Mouse (Mus musculus) ES-E14 (cell line): ENCODE measurements around the gene Krtap3-1. TPM values are rescaled to one million over a fixed set of nuclear protein-coding genes. Genes with fewer than 3 reads are reported as not detected.

ENCODE experiments used
- DNase-seq: peaks from one replicate; pipeline ENCODE4 v3.0.0-alpha.2; 2013; ENCODE audit warnings: low read depth, low spot score
- H3K27ac ChIP-seq: 2 replicates; pipeline ENCODE4 v1.5.1; 2012; ENCODE audit warnings: low read depth, mild to moderate bottlenecking, low read length, moderate library complexity, mixed read lengths; ENCODE audit not compliant: poor library complexity, insufficient read depth, severe bottlenecking
- H3K36me3 ChIP-seq: 2 replicates; pipeline ENCODE4 v1.6.1; 2012; ENCODE audit warnings: mild to moderate bottlenecking, low read length, moderate library complexity, mixed read lengths; ENCODE audit not compliant: control insufficient read depth, poor library complexity, insufficient read depth, severe bottlenecking
- H3K4me1 ChIP-seq, 2 experiments: fragments of 150-350 bp in 1 of 2; sonication (generic) in 1 of 2; 2 replicates each; pipeline ENCODE4 v1.6.1; 2012; ENCODE audit warnings: low read length in 2 of 2, mild to moderate bottlenecking in 1 of 2, mixed read lengths in 1 of 2; ENCODE audit not compliant: control insufficient read depth in 2 of 2, insufficient read depth in 2 of 2, poor library complexity in 1 of 2
- H3K4me3 ChIP-seq, 2 experiments: fragments of 150-350 bp in 1 of 2; sonication (generic) in 1 of 2; 2 replicates each; pipeline ENCODE4 v1.5.1; 2012; ENCODE audit warnings: low read length in 2 of 2, low read depth in 1 of 2, mild to moderate bottlenecking in 1 of 2, mixed read lengths in 1 of 2; ENCODE audit not compliant: insufficient read depth in 1 of 2, poor library complexity in 1 of 2, severe bottlenecking in 1 of 2
- H3K9ac ChIP-seq: 2 replicates; pipeline ENCODE4 v1.6.1; 2012; ENCODE audit warnings: low read depth, mild to moderate bottlenecking, low read length, mixed read lengths; ENCODE audit not compliant: poor library complexity, insufficient read depth, severe bottlenecking
- H3K9me3 ChIP-seq: fragments of 150-350 bp; sonication (generic); 2 replicates; pipeline ENCODE4 v1.6.1; 2012; ENCODE audit warnings: low read depth, mild to moderate bottlenecking, low read length; ENCODE audit not compliant: control insufficient read depth, insufficient read depth
- CHD2 ChIP-seq: IDR thresholded peaks from 2 replicates; pipeline ENCODE4 v1.6.1; 2014; ENCODE audit warnings: mild to moderate bottlenecking, low read depth, low read length, inconsistent platforms
- HCFC1 ChIP-seq: IDR thresholded peaks from 2 replicates; pipeline ENCODE4 v1.6.1; 2012; ENCODE audit warnings: low read length, inconsistent platforms, borderline replicate concordance; ENCODE audit not compliant: insufficient read depth
- MAFK ChIP-seq: IDR thresholded peaks from 2 replicates; pipeline ENCODE4 v1.6.1; 2014; ENCODE audit warnings: mild to moderate bottlenecking, low read depth, low read length, inconsistent platforms; ENCODE audit not compliant: insufficient read depth
- ZC3H11A ChIP-seq: IDR thresholded peaks from 2 replicates; pipeline ENCODE4 v1.6.1; 2012; ENCODE audit warnings: low read depth, mild to moderate bottlenecking, inconsistent platforms, low read length, borderline replicate concordance
- ZNF384 ChIP-seq: IDR thresholded peaks from 2 replicates; pipeline ENCODE4 v1.6.1; 2012; ENCODE audit warnings: low read depth, low read length, inconsistent platforms
- in situ Hi-C, 2 experiments: fragments of 600-800 bp; cut with MboI; formaldehyde crosslinking; loops; one replicate each; pipeline ENCODE4 v1.15.1; 2025; ENCODE audit warnings: low sequenced_read_pairs in 2 of 2, inconsistent platforms in 1 of 2; ENCODE audit not compliant: unreplicated experiment in 2 of 2
- total RNA-seq: library from RNA; depleted of rRNA; stranded (reverse); fragments of 300-350 nt; gene quantifications from 2 replicates; pipeline ENCODE4 v1.2.3, GENCODE M21; 2012

Krtap3-1 gene
- total RNA-seq, 1 experiment: not detected

- H3K36me3 ChIP-seq: no peaks in the 10 kb centered on the region
- no peak within 1 kb of the TSS for H3K4me3 ChIP-seq
- H3K4me1 ChIP-seq: no peaks in the 10 kb centered on the region
- DNase-seq: no peak
- no peak within 1 kb of the TSS for H3K27ac ChIP-seq
- in situ Hi-C loops: no loop called here
- no peak within 1 kb of the TSS for H3K9ac ChIP-seq
- H3K9me3 ChIP-seq: no peaks in the 10 kb centered on the region
- no peak for TF ChIP-seq CHD2
- TF ChIP-seq HCFC1: no peak
- no peak for TF ChIP-seq ZC3H11A
- TF ChIP-seq MAFK: no peak
- no peak for TF ChIP-seq ZNF384
These were observed 14.2 kb upstream of the Krtap3-1 start, which contains the start of gene Krtap1-5 for GRCm38 (mm10) chr11:99580636-99581035. Gene Krtap1-5, minus strand, starts transcription at chr11:99581016.

GRCm38 (mm10) chr11:99574106-99574505, 7.7 kb upstream of the Krtap3-1 start:
- DNase-seq: peak; percentile 58
- H3K36me3 ChIP-seq: no peaks in the 10 kb centered on the region
- H3K27ac ChIP-seq: no peak overlapping the region
- H3K9ac ChIP-seq: no peak overlapping the region; the same call in 1 of the 2 replicates
- no peaks in the 10 kb centered on the region for H3K9me3 ChIP-seq
- H3K4me3 ChIP-seq: no peak overlapping the region
- no peaks in the 10 kb centered on the region for H3K4me1 ChIP-seq
- TF ChIP-seq HCFC1: no peak
- TF ChIP-seq MAFK: no peak
- no peak for TF ChIP-seq ZC3H11A
- no peak for TF ChIP-seq ZNF384
- in situ Hi-C loops: no loop called here

- H3K4me1 ChIP-seq: no peaks in the 10 kb centered on the region
- DNase-seq: no peak
- TF ChIP-seq MAFK: no peak
- no peak for TF ChIP-seq HCFC1
- H3K4me3 ChIP-seq: no peak overlapping the region
- no peaks in the 10 kb centered on the region for H3K9me3 ChIP-seq
- in situ Hi-C loops: no loop called here
- H3K36me3 ChIP-seq: no peaks in the 10 kb centered on the region
- H3K27ac ChIP-seq: no peak overlapping the region
- no peak overlapping the region for H3K9ac ChIP-seq
These were observed 6.7 kb upstream of the Krtap3-1 start for GRCm38 (mm10) chr11:99573164-99573563.

GRCm38 (mm10) chr11:99562580-99562979, 3.9 kb downstream of the Krtap3-1 start:
- Histone ChIP-seq H3K9me3 (no peaks in the 10 kb centered on the region), H3K36me3 (no peaks in the 10 kb centered on the region), H3K4me1 (no peaks in the 10 kb centered on the region), H3K9ac (no peak overlapping the region), H3K4me3 (no peak overlapping the region), H3K27ac (no peak overlapping the region)
- in situ Hi-C loops: no loop called here
- no peak for DNase-seq
- TF ChIP-seq CHD2 (no peak), HCFC1 (no peak), ZC3H11A (no peak), ZNF384 (no peak), MAFK (no peak)

- Histone ChIP-seq H3K36me3 (no peaks in the 10 kb centered on the region), H3K4me1 (no peaks in the 10 kb centered on the region), H3K9ac (no peak within 1 kb of the TSS), H3K4me3 (no peak within 1 kb of the TSS), H3K27ac (no peak within 1 kb of the TSS), H3K9me3 (no peaks in the 10 kb centered on the region)
- in situ Hi-C loops: no loop called here
- TF ChIP-seq CHD2: no peak
- TF ChIP-seq ZC3H11A: no peak
- no peak for DNase-seq
These were observed 7.1 kb downstream of the Krtap3-1 start, which contains the start of gene Gm11939 for GRCm38 (mm10) chr11:99559366-99559765. Gene Gm11939, minus strand, starts transcription at chr11:99559466.
